In genomic region chr8:92678407-92678806, GRCm38 (mm10) we compare ENCODE assay signal across 12 mouse cellular contexts. TPM values are rescaled to one million over a fixed set of nuclear protein-coding genes. Genes with fewer than 3 reads are reported as not detected.
DNase-seq lines count a peak whose midpoint lies in the region; ATAC-seq and TF ChIP-seq lines count a peak whose summit lies in the region.
"Had no signal": no experiment of that assay in that cellular context is flagged by ENCODE, and none has a peak within 500 bp of the region (broad histone marks: within the 10 kb centered on the region; RNA-seq: fewer than 3 reads in every experiment).

No protein-coding gene starts in this region.

- H3K9ac ChIP-seq in liver, adult 2 months (ENCODE audit: low read depth, low read length) = no peak overlapping the region
- H3K9ac ChIP-seq in hindbrain, postnatal 0 days (replicated peaks; ENCODE audit: low read length) = no peak overlapping the region
- 0 out of 2 replicates have a peak overlapping the region, but pooled peaks have one; percentile 51 for H3K9ac ChIP-seq in limb, embryonic 13.5 days
- no peak overlapping the region for H3K9ac ChIP-seq in stomach, embryonic 15.5 days

- DNase-seq in liver, adult 2 months (ENCODE audit: extremely low read depth, low read depth, low spot score) = peak; percentile 25
- no peak for DNase-seq in liver
- DNase-seq in hindbrain, postnatal 0 days (ENCODE audit: low spot score) = no peak
- no peak for DNase-seq in cerebellum, postnatal 25 days
- DNase-seq in adrenal gland, adult 18-20 months (ENCODE audit: low spot score in 2 of 2) = no peak
- no peak for DNase-seq in urinary bladder, postnatal 10 days (ENCODE audit: low spot score)
- DNase-seq: cerebellum, adult 18-20 months had no signal

- H3K36me3 ChIP-seq in liver, adult 2 months (ENCODE audit: control insufficient read depth, insufficient read depth, low read length) = no peaks in the 10 kb centered on the region
- H3K36me3 ChIP-seq in hindbrain, postnatal 0 days (ENCODE audit: insufficient read depth, low read length) = no peaks in the 10 kb centered on the region
- H3K36me3 ChIP-seq in limb, embryonic 13.5 days = no peaks in the 10 kb centered on the region
- no peaks in the 10 kb centered on the region for H3K36me3 ChIP-seq in stomach, embryonic 15.5 days
- H3K36me3 ChIP-seq: G1E had no signal

- TF ChIP-seq CTCF in liver, adult 2 months (IDR thresholded peaks at IDR 0.05; ENCODE audit: low read depth, low read length) = no peak
- TF ChIP-seq CTCF in hindbrain, postnatal 0 days (IDR thresholded peaks at IDR 0.05; ENCODE audit: low read depth) = no peak

- WGBS in liver, adult 2 months = 4% methylated on average over 16 of the region's 16 CpGs
- WGBS in hindbrain, postnatal 0 days = 10% methylated on average over 16 of the region's 16 CpGs
- 8% methylated on average over 16 of the region's 16 CpGs for WGBS in limb, embryonic 13.5 days
- WGBS in stomach, embryonic 15.5 days = 11% methylated on average over 16 of the region's 16 CpGs

- no peaks in the 10 kb centered on the region for H3K4me1 ChIP-seq in liver, adult 2 months (ENCODE audit: control insufficient read depth, insufficient read depth, low read length)
- peaks cover 6% of the 10 kb centered on the region; the same call in 1 of the 2 replicates for H3K4me1 ChIP-seq in hindbrain, postnatal 0 days (ENCODE audit: insufficient read depth, low read length)
- H3K4me1 ChIP-seq in limb, embryonic 13.5 days = peaks cover 25% of the 10 kb centered on the region
- H3K4me1 ChIP-seq in stomach, embryonic 15.5 days = peaks cover 22% of the 10 kb centered on the region

- no peak for ATAC-seq in hindbrain, postnatal 0 days
- ATAC-seq in limb, embryonic 13.5 days (ENCODE audit: low FRiP score, low read depth) = no peak
- no peak; the same call in 1 of the 2 replicates for ATAC-seq in stomach, embryonic 15.5 days (ENCODE audit: insufficient read depth, low FRiP score, low read depth)

- peak overlapping the region; percentile 24 for H3K4me2 ChIP-seq in hindbrain, postnatal 0 days (ENCODE audit: low read depth, low read length)
- H3K4me2 ChIP-seq in limb, embryonic 13.5 days (replicated peaks) = peak overlapping the region; percentile 51
- peak overlapping the region; percentile 30; the same call in 1 of the 2 replicates for H3K4me2 ChIP-seq in stomach, embryonic 15.5 days

- H3K9me3 ChIP-seq in hindbrain, postnatal 0 days (ENCODE audit: low read length) = no peaks in the 10 kb centered on the region
- H3K9me3 ChIP-seq in limb, embryonic 13.5 days = no peaks in the 10 kb centered on the region
- H3K9me3 ChIP-seq in stomach, embryonic 15.5 days = no peaks in the 10 kb centered on the region

- no peak for TF ChIP-seq POLR2A in liver, adult 2 months (IDR thresholded peaks at IDR 0.05; ENCODE audit: extremely low read depth, insufficient read depth, low read length)

- no peaks in the 10 kb centered on the region for H3K79me2 ChIP-seq in liver, adult 2 months (ENCODE audit: control insufficient read depth, insufficient read depth, low read length)

- H3K27me3 ChIP-seq in liver, adult 2 months (ENCODE audit: control insufficient read depth, insufficient read depth, low read length) = peaks cover 4% of the 10 kb centered on the region; the same call in 1 of the 2 replicates
- peaks cover 46% of the 10 kb centered on the region for H3K27me3 ChIP-seq in hindbrain, postnatal 0 days (ENCODE audit: insufficient read depth, low read length)
- H3K27me3 ChIP-seq in limb, embryonic 13.5 days = peaks cover 96% of the 10 kb centered on the region
- peaks cover 75% of the 10 kb centered on the region for H3K27me3 ChIP-seq in stomach, embryonic 15.5 days (replicated peaks)

- H3K27ac ChIP-seq in liver, adult 2 months (replicated peaks; ENCODE audit: insufficient read depth, low read depth, low read length) = no peak overlapping the region
- H3K27ac ChIP-seq in hindbrain, postnatal 0 days = no peak overlapping the region
- H3K27ac ChIP-seq in limb, embryonic 13.5 days = no peak overlapping the region
- no peak overlapping the region for H3K27ac ChIP-seq in stomach, embryonic 15.5 days
- H3K27ac ChIP-seq: macrophage had no signal

- no peak overlapping the region for H3K4me3 ChIP-seq in liver, adult 2 months (ENCODE audit: insufficient read depth, low read depth, low read length)
- no peak overlapping the region for H3K4me3 ChIP-seq in hindbrain, postnatal 0 days (ENCODE audit: low read length)
- H3K4me3 ChIP-seq in limb, embryonic 13.5 days = peak overlapping the region; percentile 28
- no peak overlapping the region for H3K4me3 ChIP-seq in stomach, embryonic 15.5 days (replicated peaks)

RNA-seq across cellular contexts. Expression of gene Irx6, which starts 4.3 kb away (rescaled TPM):
- total RNA-seq in liver, adult 2 months (2014; rRNA removed) = not detected in 2 replicates
- not detected in 2 replicates for polyA plus RNA-seq in liver, adult 2 months (2012; rRNA removed)
- total RNA-seq in hindbrain, postnatal 0 days (2014; rRNA removed) = 0.18 and 0.99 TPM in 2 replicates
- 0.79 and 0.83 TPM in 2 replicates for polyA plus RNA-seq in hindbrain, postnatal 0 days (2015; fragmentation: Nextera tagmentation; extraction: Ambion mirVana)
- 5.5 and 5.8 TPM in 2 replicates for polyA plus RNA-seq in limb, embryonic 13.5 days (2015; fragmentation: Nextera tagmentation; extraction: Ambion mirVana)
- 0.04 and 0.09 TPM in 2 replicates for polyA plus RNA-seq in stomach, embryonic 15.5 days (2015; fragmentation: Nextera tagmentation; extraction: Ambion mirVana)
- total RNA-seq in adrenal gland, adult 18-20 months (2021) = not detected
- total RNA-seq: hematopoietic stem cell, adult 5-6 weeks had no signal
- polyA plus RNA-seq: G1E, macrophage had no signal
